Mouse (Mus musculus): Measurements from ENCODE around the gene Gm26965. TPM values are rescaled to one million over a fixed set of nuclear protein-coding genes. Genes with fewer than 3 reads are reported as not detected.
"Not testable (repeated sequence)": the region's sequence is repeated elsewhere in the genome, so short reads cannot be mapped to it uniquely, and the experiment has no call there.

Gene Gm26965
- polyA plus RNA-seq, 1 experiment from 2014 or later = not detected

GRCm38 (mm10) chr13:67495631-67496030 lies 30.3 kb downstream of the Gm26965 start:
- ATAC-seq (ENCODE audit: low read depth) = no peak
- peaks cover 16% of the 10 kb centered on the region for H3K9me3 ChIP-seq (ENCODE audit: control insufficient read depth, low read length)
- H3K9ac ChIP-seq (ENCODE audit: low read length) = no peak overlapping the region
- H3K36me3 ChIP-seq (ENCODE audit: control insufficient read depth, insufficient read depth, low read length) = peaks cover 41% of the 10 kb centered on the region
- no peak overlapping the region for H3K4me3 ChIP-seq (ENCODE audit: low read length)
- H3K4me1 ChIP-seq (replicated peaks; ENCODE audit: control insufficient read depth, insufficient read depth, low read length) = peaks cover 5% of the 10 kb centered on the region
- H3K27ac ChIP-seq (ENCODE audit: low read length) = no peak overlapping the region
- no peaks in the 10 kb centered on the region for H3K27me3 ChIP-seq (ENCODE audit: control insufficient read depth, insufficient read depth, low read depth, low read length)
- WGBS = 82% methylated on average over 1 of the region's 1 CpGs
- H3K4me2 ChIP-seq (ENCODE audit: low read depth, low read length) = no peak overlapping the region

DNA sequence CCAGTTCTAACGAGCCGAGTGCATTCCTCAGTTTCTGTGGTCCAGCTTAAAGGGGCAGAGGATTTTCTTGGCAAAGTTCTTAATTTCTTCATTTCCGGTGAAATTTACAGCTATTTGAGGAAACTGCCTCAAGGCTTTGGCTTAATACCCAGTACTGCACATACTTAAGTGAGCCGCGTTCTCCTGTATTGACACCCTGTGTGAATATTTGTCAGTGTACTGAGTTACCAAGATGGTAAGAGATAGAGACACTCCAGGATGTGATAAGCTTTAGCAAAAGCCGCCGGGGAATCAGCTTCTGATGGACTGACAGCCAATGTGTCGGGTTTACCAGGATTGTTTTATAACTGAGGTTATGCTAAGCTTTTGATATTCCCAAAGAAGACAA lies 41.5 kb downstream of the Gm26965 start:
- H3K9ac ChIP-seq (ENCODE audit: low read length) = peak overlapping the region; percentile 73
- no peaks in the 10 kb centered on the region for H3K27me3 ChIP-seq (ENCODE audit: control insufficient read depth, insufficient read depth, low read depth, low read length)
- H3K4me1 ChIP-seq (replicated peaks; ENCODE audit: control insufficient read depth, insufficient read depth, low read length) = peaks cover 5% of the 10 kb centered on the region
- H3K9me3 ChIP-seq (ENCODE audit: control insufficient read depth, low read length) = no peaks in the 10 kb centered on the region
- peak; percentile 73 for ATAC-seq (ENCODE audit: low read depth)
- H3K36me3 ChIP-seq (ENCODE audit: control insufficient read depth, insufficient read depth, low read length) = peaks cover 4% of the 10 kb centered on the region; the same call in 1 of the 2 replicates
- H3K4me3 ChIP-seq (ENCODE audit: low read length) = peak overlapping the region; percentile 64
- H3K4me2 ChIP-seq (ENCODE audit: low read depth, low read length) = peak overlapping the region; percentile 74
- H3K27ac ChIP-seq (ENCODE audit: low read length) = no peak overlapping the region; the same call in 1 of the 2 replicates
- 32% methylated on average over 8 of the region's 8 CpGs for WGBS

DNA sequence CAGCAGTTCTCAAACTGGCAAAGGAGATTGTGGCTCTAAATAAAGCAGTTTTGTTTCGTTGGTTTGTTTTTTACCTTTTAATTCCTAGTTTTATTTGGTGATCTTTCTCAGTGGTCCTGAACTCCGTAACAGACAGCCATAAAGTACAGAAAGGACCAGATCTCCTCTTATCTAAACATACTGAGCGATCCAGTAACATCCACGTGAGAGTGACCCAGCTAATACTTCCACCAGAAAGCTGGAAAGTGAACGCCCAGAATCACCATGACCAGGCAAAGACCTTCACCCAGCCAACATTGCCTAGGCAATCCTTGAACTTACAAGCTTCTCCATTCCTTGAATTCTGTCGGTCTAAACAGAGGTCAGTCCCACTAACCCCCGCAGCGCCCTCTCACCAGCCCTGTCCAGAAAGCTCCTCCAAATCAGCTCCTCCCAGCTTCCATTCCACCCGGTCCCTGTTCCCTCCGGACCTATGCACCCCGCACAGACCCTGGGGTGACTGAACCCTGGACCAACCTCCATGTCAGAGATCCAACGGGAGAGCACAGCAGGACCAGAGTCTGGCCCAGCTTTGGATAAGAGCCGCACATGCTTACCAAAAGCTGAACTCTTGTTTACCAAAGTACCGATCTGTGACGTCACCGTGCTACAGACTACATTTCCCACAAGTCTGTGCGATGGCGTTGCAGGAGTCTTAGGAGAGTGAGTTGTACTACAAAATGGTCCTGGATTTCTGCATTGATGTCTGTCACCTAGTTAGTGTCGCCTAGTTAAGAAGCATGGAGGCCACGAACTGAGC lies 42.1 kb downstream of the Gm26965 start, which contains the start of gene Zfp874b:
Gene Zfp874b, minus strand, starts transcription at position 634 of the 799 bp plus-strand sequence.
- peak; percentile 96 for ATAC-seq (ENCODE audit: low read depth)
- Histone ChIP-seq H3K4me2 (ENCODE audit: low read depth, low read length) (peak within 1 kb of the TSS; percentile 74), H3K4me1 (replicated peaks; ENCODE audit: control insufficient read depth, insufficient read depth, low read length) (peaks cover 5% of the 10 kb centered on the region), H3K27me3 (ENCODE audit: control insufficient read depth, insufficient read depth, low read depth, low read length) (no peaks in the 10 kb centered on the region), H3K4me3 (ENCODE audit: low read length) (peak within 1 kb of the TSS; percentile 64), H3K9ac (ENCODE audit: low read length) (peak within 1 kb of the TSS; percentile 73), H3K36me3 (ENCODE audit: control insufficient read depth, insufficient read depth, low read length) (peaks cover 4% of the 10 kb centered on the region; the same call in 1 of the 2 replicates), H3K9me3 (ENCODE audit: control insufficient read depth, low read length) (no peaks in the 10 kb centered on the region), H3K27ac (ENCODE audit: low read length) (peak within 1 kb of the TSS; percentile 29; the same call in 1 of the 2 replicates)
- WGBS = 3% methylated on average over 20 of the region's 20 CpGs

DNA sequence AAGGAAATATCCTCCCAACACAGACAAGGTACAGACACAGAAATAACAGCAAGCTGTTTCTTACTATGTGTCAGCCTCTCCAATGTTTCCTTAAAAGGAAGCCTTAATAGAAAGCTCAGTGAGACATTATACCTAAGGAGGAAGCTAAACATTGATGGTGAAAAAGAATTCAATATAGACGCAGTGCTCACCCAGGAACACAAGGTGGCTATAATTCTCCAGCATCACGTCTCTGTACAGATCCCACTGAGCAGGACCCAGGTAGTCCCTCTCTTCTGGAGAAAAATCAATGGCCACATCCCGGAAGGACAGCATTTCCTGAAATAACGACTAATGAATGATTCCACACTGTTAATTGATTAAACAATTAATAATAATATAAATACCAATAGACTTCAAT lies 44.4 kb downstream of the Gm26965 start:
- 62% methylated on average over 4 of the region's 4 CpGs for WGBS
- Histone ChIP-seq H3K36me3 (ENCODE audit: control insufficient read depth, insufficient read depth, low read length) (peaks cover 2% of the 10 kb centered on the region; the same call in 1 of the 2 replicates), H3K4me3 (ENCODE audit: low read length) (no peak overlapping the region), H3K4me2 (ENCODE audit: low read depth, low read length) (no peak overlapping the region), H3K4me1 (replicated peaks; ENCODE audit: control insufficient read depth, insufficient read depth, low read length) (peaks cover 5% of the 10 kb centered on the region), H3K9ac (ENCODE audit: low read length) (no peak overlapping the region), H3K9me3 (ENCODE audit: control insufficient read depth, low read length) (no peaks in the 10 kb centered on the region), H3K27me3 (ENCODE audit: control insufficient read depth, insufficient read depth, low read depth, low read length) (no peaks in the 10 kb centered on the region), H3K27ac (ENCODE audit: low read length) (no peak overlapping the region)
- no peak for ATAC-seq (ENCODE audit: low read depth)

DNA sequence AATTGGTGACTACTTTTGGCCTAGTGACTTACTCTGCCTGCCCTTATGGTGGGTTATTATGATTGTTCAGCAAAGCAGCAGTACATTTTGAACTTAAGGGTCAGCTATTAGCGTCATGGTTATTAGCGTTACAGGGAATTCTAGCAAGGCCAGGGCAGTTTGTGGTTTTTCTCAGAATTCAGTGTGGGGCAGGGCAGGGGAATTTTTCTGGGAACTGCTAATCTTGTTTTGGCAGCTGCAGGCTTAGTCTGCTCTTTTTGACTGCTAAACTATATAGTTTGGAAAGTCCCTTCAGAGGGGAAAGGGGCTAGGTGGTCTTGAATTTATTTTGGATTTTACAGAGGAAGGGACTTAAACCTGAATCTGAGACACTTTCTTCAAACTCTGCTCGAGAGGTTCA lies 56.7 kb downstream of the Gm26965 start:
- H3K9me3 ChIP-seq (ENCODE audit: control insufficient read depth, low read length) = peaks cover 3% of the 10 kb centered on the region; the same call in 1 of the 2 replicates
- no peak overlapping the region for H3K4me2 ChIP-seq (ENCODE audit: low read depth, low read length)
- ATAC-seq (ENCODE audit: low read depth) = no peak
- no peak overlapping the region for H3K4me3 ChIP-seq (ENCODE audit: low read length)
- no peaks in the 10 kb centered on the region for H3K27me3 ChIP-seq (ENCODE audit: control insufficient read depth, insufficient read depth, low read depth, low read length)
- no peak overlapping the region for H3K9ac ChIP-seq (ENCODE audit: low read length)
- no peak overlapping the region for H3K27ac ChIP-seq (ENCODE audit: low read length)
- no peaks in the 10 kb centered on the region for H3K4me1 ChIP-seq (replicated peaks; ENCODE audit: control insufficient read depth, insufficient read depth, low read length)
- peaks cover 22% of the 10 kb centered on the region for H3K36me3 ChIP-seq (ENCODE audit: control insufficient read depth, insufficient read depth, low read length)
- WGBS = 89% methylated on average over 3 of the region's 3 CpGs

- H3K9ac ChIP-seq (ENCODE audit: low read length); H3K4me1 ChIP-seq (replicated peaks; ENCODE audit: control insufficient read depth, insufficient read depth, low read length); H3K4me3 ChIP-seq (ENCODE audit: low read length); H3K36me3 ChIP-seq (ENCODE audit: control insufficient read depth, insufficient read depth, low read length); H3K9me3 ChIP-seq (ENCODE audit: control insufficient read depth, low read length); ATAC-seq (ENCODE audit: low read depth); H3K27ac ChIP-seq (ENCODE audit: low read length); H3K4me2 ChIP-seq (ENCODE audit: low read depth, low read length); H3K27me3 ChIP-seq (ENCODE audit: control insufficient read depth, insufficient read depth, low read depth, low read length): not testable (repeated sequence)
- 80% methylated on average over 2 of the region's 5 CpGs for WGBS
Observed at GRCm38 (mm10) chr13:67463506-67464185, 62.3 kb downstream of the Gm26965 start.

GRCm38 (mm10) chr13:67452021-67452309 lies 74.0 kb downstream of the Gm26965 start:
- Histone ChIP-seq H3K9me3 (ENCODE audit: control insufficient read depth, low read length) (no peaks in the 10 kb centered on the region), H3K27ac (ENCODE audit: low read length) (no peak overlapping the region), H3K4me1 (replicated peaks; ENCODE audit: control insufficient read depth, insufficient read depth, low read length) (0 out of 2 replicates have a peak, but pooled peaks cover 5% of the 10 kb centered on the region), H3K27me3 (ENCODE audit: control insufficient read depth, insufficient read depth, low read depth, low read length) (no peaks in the 10 kb centered on the region), H3K9ac (ENCODE audit: low read length) (peak overlapping the region; percentile 81), H3K4me2 (ENCODE audit: low read depth, low read length) (peak overlapping the region; percentile 73), H3K36me3 (ENCODE audit: control insufficient read depth, insufficient read depth, low read length) (peaks cover 5% of the 10 kb centered on the region; the same call in 1 of the 2 replicates), H3K4me3 (ENCODE audit: low read length) (peak overlapping the region; percentile 68)
- 15% methylated on average over 3 of the region's 3 CpGs for WGBS
- peak; percentile 9; the same call in 1 of the 2 replicates for ATAC-seq (ENCODE audit: low read depth)

DNA sequence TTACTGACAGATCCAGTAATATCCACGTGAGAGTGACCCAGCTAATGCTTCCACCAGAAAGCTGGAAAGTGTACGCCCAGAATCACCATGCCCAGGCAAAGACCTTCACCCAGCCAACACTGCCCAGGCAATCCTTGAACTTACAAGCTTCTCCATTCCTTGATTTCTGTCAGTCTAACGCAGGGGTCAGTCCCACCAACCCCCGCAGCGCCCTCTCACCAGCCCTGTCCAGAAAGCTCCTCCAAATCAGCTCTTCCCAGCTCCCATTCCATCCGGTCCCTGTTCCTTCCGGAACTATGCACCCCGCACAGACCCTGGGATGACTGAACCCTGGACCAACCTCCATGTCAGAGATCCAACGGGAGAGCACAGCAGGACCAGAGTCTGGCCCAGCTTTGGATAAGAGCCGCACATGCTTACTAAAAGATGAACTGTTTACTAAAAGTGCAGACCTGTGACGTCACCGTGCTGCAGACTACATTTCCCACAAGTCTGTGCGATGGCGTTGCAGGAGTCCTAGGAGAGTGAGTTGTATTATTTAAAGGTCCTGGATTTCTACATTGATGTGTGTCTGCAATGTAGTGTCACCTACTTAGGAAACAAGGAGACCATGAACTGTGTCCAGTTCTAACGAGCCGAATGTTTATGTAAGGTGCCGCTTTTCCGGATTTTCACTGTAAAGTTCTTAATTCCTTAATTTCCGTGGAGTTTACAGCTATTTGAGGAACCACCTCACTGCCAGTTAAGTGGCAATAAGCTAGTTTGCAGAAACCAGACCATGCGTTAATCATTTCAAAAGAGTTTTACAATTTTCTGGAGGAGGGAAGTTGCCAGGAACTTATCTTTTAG lies 74.6 kb downstream of the Gm26965 start, which contains the start of gene Zfp874a:
Gene Zfp874a, minus strand, starts transcription at position 453 of the 849 bp plus-strand sequence.
- peak within 1 kb of the TSS; percentile 43; the same call in 1 of the 2 replicates for H3K27ac ChIP-seq (ENCODE audit: low read length)
- peak within 1 kb of the TSS; percentile 68 for H3K4me3 ChIP-seq (ENCODE audit: low read length)
- 1% methylated on average over 20 of the region's 20 CpGs for WGBS
- no peaks in the 10 kb centered on the region for H3K9me3 ChIP-seq (ENCODE audit: control insufficient read depth, low read length)
- H3K4me2 ChIP-seq (ENCODE audit: low read depth, low read length) = peak within 1 kb of the TSS; percentile 73
- peak; percentile 99 for ATAC-seq (ENCODE audit: low read depth)
- H3K4me1 ChIP-seq (replicated peaks; ENCODE audit: control insufficient read depth, insufficient read depth, low read length) = 0 out of 2 replicates have a peak, but pooled peaks cover 5% of the 10 kb centered on the region
- peaks cover 10% of the 10 kb centered on the region for H3K36me3 ChIP-seq (ENCODE audit: control insufficient read depth, insufficient read depth, low read length)
- H3K27me3 ChIP-seq (ENCODE audit: control insufficient read depth, insufficient read depth, low read depth, low read length) = no peaks in the 10 kb centered on the region
- peak within 1 kb of the TSS; percentile 81 for H3K9ac ChIP-seq (ENCODE audit: low read length)
